Mouse (Mus musculus) left cerebral cortex, adult 11 months (tissue): ENCODE results near the gene Gm49337.
"Not testable (repeated sequence)": the region's sequence is repeated elsewhere in the genome, so short reads cannot be mapped to it uniquely, and the experiment has no call there.

Source experiments
- DNase-seq: peaks from one replicate; pipeline ENCODE4 v3.0.0; 2022; ENCODE audit warnings: low spot score

The Gm49337 gene

DNA sequence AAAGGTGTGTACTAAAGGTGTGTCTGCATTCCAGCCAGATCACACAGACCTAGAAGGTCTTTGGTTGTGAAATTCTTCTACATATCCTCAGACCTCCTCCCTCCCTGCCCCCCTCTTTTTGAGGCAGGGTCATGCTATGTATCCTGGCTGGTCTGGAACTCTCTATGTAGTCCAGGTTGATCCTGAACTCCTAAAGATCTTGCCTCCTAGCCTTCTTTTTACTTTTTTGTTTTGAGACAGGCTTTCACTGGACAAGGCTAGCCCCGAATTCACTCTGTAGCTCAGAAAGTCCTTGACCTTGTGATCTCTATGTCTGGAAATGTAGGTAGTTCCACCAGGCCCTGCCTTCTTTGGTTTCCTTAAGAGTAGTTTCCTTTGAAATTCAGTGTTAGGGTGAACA is 35.7 kb downstream of the Gm49337 start:
- no peak for DNase-seq

DNA sequence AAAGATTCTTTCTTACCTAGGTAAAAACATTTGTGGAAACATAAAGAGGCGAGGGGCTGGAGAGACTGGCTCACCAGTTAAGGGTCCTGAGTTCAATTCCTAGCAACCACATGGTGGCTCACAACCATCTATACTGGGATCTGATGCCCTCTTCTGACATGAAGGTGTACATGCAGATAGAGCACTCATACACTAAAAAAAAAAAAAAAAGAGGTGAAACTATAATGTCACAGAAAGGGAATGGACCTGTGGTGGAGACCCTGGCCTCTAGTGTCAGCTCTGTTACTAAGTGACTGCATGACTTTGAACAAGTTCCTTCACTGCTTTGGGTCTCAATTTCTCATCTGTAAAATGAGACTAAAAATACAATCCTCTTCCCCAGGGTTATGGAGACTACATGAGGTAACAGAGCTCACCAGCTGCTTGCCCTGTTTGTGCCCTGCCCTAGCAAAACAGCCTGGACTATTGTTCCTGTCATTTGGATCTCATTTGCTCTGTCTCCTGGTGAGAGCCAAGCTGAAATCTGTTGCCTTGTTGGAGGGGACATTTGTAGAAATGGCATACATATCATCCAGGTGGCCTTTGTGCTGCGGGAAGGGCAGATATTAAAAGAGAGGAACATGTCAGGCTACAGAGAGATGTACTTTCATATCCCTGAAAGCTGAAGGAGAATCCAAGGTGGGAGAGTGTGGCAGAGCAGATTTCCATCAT is 42.9 kb downstream of the Gm49337 start:
- no peak for DNase-seq

DNA sequence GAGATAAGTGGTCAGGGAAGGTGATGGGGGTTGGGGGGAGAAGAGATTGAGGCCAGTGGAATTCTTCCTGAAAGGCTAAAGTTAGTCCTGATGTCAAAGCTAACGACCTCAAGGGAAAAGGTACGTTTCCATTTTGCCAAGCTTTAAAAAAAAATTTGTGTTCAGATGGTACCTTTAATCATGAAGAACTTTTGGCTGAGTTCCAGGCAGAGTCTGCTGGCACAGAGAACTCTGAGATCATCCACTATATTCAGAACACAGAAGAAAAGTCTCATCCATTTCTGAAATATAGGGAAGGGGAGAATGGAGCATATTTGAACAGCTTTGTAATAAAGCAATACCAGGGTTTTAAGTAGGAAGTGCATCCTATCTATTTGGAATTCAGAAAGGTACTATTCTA is 43.9 kb downstream of the Gm49337 start:
- peak; percentile 16 for DNase-seq

DNA sequence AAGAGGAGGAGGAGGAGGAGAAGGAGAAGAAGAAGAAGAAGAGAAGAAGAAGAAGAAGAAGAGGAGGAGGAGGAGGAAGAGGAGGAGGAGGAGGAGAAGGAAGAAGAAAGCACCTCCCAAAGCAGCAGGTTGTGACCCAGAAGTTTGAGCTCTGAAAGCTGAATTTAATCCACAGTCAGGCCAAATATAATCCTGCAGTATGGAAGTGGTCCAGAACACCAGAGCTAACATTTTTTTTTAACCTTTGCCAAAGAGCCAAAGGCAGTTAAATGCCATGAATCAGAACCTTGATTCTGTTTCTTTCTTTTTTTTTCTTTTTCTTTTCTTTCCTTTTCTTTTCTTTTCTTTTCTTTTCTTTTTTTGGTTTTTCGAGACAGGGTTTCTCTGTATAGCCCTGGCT is 44.5 kb downstream of the Gm49337 start:
- DNase-seq = not testable (repeated sequence)

DNA sequence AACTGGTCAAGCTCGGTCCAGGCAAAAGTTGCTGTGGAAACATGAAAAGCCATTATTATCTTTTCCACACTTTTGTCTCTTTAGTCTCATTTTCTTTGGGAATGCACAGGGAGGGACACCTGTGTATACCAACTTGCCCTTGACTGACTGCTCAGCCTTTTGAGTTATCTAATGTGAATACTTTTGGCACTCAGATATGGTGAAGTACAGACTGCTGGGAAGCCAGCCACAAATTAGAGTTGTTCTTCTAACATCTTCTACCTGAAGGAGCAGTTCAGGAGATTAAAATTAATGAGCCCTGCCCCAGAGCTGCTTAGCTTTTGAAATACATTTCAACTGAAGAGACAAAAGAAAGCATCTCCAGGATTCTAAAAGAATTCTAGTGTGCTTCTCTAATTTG is 45.9 kb downstream of the Gm49337 start:
- no peak for DNase-seq

DNA sequence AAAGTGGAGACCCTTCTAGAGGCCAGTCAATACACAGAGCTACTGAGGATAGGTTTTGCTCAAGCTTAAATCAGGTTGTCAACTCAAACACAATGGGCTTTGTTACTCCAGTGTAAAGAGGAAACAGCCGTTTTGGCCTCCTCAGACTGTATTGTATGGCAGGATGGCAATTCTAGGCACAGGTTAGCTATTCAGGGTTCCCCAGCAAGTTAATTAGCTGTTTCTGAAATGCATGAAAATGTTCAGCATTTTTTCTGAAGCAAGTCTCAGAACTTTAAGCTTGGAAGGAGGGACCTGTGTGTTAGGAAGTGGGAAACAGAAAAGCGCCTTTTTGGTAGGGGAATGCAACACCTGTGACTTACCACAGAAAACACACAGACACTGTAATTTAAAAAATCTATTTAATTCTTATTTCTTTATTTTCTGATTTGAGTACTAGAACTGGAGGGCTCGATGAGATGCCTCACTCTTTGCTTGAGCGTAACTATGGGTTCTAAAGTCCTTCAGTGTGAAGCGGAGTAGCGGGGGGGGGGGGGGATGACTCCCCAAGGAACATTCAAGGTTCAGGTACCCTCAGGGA is 47.0 kb downstream of the Gm49337 start:
- no peak for DNase-seq

DNA sequence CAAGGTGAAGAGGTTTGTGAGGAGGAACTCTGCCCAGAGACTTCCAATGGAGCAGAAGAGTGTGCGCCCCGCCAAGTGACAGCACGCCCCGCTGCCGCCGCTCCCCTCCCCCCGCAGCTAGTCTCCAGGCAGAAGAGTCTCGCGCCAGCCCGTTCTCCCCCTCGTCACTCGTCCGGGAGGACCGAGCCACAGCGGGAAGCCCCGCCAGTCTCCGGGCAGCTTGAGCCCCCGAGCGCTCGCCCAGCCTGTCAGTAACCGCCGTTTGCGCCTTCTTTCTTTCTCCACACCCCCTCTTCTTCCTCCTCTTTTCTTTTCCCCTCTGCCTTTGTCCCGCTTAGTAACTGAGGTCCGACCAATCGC is 47.6 kb downstream of the Gm49337 start:
- DNase-seq = no peak

DNA sequence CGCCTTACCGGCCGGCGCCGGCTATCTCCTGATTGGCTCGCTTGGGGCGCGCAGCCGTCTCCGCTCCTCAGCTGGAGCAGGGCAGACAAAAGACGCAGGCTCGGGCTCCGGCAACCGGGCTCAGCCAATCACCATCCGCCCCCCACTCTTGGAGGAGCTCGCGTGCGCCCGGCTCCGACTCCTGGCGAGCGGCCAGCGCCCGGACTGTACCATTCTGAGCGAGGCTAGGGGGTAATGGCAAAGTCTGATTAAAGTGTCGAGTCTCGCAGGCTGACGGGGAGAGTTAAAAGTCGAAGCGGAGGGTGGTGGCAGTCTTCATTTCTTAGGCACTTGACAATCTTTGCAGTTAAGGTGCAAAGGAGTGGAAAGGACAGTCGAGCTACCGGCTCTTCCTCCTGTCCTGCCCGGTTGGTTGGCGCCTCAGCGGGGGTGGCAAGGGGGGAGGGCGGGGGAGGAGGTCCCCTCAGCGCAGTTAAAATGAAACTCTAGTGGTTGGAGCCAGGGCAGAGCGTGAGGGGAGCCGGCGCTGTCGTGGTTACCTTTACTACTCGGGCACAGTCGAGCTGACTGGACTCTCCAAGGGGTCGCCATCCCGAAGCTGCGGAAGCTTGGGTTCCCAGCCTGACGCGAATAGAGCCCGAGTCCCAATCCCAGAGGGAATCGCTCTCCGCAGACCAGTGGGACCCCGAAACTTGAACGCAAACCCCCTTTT is 48.1 kb downstream of the Gm49337 start, which contains the start of gene Pik3r3:
Gene Pik3r3 (plus strand): TSS at position 479 of the 712 bp plus-strand sequence.
- peak; percentile 98 for DNase-seq

DNA sequence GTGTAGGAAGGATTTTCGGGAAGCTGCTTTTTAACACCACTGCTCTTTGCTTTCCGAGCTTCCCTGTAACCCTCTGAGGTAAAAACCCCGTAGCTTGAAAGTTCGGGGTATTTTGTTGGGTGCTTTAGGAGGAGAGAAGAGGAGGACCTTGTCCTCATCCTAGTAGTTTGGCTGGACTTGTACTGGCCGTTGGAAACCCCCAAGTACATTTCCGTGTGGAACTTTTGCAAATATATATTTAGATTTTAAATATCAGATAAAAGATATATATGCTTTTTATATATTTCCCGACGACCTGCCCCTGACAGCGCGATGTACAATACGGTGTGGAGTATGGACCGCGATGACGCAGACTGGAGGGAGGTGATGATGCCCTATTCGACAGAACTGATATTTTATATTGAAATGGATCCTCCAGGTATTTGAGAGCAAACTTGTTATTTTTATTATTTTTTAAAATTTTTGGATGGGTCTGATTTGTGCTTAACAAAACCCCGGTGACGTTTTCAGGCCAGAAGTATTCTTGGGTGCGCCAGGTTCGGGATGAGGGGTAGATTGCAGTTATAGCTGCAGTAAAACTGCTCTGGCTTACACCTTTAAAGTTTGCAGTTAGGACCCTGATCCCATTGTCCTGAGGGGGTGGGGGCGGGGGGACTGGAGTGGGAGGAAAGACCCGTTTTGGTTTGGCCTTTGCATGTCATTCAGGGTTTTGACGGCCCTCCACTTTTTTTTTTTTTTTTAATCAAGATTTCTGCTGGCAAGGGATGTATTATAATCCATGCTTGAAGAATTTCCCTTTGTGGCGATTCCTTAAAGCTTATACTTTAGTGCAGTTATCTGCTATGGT is 49.0 kb downstream of the Gm49337 start:
- DNase-seq = no peak

DNA sequence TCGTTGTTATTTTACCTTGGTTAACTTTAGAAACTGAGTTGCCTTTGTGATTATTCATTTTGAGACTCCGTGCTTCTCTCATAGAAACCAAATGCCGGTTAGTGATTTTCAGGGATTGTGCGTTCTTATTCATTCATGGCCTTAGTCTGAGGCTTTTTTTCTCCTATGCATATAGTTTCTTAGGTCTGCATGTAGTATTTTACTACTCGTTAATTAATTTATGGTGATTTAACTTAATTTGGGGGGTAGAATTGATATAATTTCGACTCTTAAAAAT is 49.6 kb downstream of the Gm49337 start:
- DNase-seq = no peak

DNA sequence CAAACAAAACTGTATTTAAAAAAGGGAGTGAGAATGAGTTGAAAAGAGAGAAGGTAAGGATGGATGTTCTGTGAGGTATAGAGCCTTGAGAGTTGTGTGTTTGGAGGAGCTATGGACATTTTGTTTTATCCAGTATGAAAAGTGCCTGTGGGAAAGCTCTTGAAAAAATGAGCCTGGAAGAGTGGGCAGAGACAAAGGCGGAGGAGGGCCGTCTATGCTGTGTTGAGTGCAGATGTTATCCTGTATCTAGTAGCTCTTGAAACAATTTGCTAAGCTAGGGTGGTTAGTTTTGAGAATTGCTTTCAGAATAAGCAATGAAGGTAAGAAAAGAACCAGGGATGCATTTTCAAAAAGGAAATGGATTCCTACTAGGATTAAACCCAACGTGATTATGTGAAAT is 70.2 kb downstream of the Gm49337 start:
- DNase-seq = no peak

DNA sequence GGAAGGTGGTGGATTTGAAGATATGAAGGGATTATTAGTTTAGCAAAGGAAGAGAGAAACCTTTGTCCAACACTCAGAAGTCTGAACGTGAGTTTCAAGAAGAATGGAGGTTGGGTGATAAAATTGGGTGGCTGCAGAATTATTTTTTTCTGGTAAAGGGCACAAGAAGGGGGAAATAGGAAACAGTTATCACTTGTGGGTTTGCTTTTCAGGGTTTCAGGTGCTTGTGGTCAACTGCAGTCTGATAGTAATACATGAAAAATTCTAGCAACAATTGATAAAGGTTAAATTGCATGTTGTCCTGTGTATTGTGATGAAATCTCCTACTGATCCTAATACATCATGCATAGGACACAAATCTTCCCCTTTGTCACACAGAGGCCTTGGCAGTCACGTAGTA is 71.1 kb downstream of the Gm49337 start:
- no peak for DNase-seq

DNA sequence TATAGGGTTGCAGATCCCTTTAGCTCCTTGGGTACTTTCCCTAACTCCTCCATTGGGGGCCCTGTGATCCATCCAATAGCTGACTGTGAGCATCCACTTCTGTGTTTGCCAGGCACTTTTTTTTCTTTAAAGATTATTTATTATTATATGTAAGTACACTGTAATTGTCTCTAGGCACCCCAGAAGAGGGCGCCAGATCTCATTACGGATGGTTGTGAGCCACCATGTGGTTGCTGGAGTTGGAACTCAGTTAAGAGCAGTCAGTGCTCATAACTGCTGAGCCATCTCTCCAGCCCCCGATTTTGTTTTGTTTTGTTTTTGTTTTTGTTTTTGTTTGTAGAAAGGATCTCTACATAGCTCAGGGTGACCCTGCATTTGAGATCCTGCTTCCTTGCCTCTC is 72.7 kb downstream of the Gm49337 start:
- DNase-seq = not testable (repeated sequence)

DNA sequence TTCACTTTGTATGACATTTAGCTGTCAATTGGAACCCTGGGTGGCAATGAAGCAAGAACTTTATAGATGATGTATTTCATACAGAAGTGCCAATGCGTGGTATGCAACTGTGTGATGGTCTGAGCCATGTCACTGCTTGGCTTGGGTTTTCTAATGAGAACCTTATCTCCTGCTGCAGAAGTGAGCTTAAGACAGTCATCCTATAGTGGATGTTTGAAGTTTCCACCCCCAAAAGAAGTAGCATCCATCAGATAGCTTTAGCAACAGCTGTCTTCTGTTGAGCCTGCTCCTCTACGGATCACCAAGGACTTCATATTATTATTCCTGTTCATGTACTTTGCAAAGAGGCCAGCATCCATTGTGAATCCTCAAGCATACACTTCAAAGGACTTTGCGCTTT is 76.8 kb downstream of the Gm49337 start:
- no peak for DNase-seq

DNA sequence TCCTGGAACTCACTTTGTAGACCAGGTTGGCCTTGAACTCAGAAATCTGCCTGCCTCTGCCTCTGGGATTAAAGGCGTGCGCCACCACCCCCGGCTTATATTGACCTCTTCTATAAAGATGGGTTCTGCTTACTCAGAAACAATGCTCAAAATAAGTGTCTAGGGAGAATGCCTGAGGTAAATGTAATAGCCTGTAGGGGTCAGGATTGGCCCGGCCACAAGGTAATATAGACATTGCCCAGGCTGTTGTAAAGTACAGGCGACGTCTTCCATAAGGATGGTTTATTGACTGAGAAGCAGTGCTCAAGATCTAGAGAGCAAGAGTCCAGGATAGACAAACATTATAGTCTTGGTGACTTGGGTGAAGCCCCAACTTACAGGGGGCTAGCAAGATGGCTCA is 95.0 kb downstream of the Gm49337 start:
- DNase-seq = no peak

DNA sequence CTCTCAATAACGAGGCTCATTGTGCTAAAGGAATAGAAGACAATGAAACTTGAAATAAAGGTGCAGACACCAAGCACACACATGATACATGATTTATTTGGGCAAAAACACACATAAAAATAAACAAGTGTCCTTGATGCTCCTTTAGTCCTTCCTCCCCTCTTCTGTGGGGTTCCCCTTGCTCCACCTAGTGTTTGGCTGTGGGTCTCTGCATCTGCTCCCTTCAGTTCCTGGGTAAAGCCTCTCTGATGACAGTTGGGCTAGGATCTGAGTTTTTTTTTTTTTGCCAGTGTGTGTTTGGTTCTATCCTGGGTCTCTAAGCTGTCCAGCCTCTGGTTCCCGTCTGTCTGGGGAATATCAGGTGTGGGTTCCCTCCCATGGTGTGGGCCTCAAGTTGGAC is 109.0 kb downstream of the Gm49337 start:
- DNase-seq = no peak

DNA sequence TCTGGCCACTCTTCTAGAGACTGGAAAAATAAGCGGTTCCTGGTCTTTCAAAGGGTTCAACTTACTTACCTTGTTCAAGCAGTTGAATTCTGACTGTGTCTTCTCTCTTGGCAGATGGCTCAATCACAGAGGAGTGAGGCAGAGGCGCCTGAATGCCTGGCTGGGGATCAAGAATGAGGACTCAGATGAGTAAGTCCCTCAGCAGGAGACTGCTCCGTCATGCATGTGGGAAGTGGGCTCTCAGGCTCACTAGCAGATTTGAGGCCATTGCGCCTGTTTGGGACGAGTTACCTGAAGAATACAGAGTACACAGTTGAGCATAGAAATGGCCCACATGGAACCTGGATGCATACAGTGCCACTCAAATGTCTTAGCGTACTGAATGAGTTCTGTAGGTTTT is 118.4 kb downstream of the Gm49337 start:
- no peak for DNase-seq

DNA sequence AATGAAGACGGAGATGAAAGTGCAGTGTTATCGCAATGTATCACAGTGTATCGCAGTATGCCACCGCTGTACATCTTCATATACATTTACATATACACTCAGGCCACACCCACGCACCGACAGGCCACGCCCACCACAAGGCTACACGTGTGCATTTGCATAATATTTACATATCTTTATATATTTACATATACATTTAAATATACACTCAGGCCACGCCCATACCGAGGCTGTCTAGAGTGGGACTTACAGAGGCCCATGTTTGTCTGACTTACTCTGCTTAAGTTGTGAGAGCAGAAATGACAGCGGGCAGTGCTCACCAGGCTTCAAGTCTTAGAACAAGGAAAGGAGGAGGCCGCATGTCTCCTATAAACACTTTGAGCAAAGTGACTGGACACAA is 120.1 kb downstream of the Gm49337 start:
- DNase-seq = no peak

DNA sequence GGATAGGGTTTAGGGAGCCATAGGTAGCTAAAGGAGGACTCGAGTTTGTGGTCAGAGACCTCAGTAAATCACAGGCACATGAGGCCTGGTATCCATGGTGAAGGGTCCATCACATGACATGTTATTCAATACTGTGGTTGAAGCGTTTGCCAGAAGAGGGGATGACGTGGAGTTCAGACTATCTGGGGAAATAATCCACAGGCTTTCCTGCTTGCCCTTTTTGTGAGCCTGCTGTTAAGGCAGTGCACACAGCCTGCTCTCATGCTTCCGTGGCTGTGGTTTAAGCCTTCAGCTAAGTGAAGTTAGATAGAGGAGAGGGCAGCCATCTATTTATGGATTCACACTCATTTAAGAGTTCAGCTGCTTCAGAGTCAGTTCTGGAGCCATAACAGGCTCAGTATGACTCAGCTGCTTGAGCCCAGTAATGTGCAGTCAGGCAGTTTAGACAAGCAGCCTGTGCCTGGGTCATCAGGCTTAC is 127.7 kb downstream of the Gm49337 start:
- no peak for DNase-seq

DNA sequence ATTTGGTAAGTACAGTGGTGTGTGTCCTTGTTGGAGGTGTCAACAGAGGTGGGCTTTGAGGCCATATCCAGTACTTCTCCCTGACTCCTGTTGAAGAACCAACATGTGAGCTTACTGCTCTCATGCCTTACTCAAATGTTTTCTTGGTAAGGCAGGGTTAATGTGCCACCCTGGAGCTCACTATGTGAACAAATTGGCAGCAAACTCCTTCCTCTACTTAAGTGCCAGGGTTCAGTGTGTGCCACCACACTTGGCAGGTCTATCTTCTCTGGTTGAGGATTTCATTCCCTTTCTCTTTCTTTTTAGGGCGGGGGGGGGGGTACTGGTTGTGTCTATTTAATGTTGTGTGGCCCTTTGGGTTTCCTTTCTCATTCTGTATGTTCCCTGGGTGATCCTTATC is 131.4 kb downstream of the Gm49337 start:
- DNase-seq = no peak

DNA sequence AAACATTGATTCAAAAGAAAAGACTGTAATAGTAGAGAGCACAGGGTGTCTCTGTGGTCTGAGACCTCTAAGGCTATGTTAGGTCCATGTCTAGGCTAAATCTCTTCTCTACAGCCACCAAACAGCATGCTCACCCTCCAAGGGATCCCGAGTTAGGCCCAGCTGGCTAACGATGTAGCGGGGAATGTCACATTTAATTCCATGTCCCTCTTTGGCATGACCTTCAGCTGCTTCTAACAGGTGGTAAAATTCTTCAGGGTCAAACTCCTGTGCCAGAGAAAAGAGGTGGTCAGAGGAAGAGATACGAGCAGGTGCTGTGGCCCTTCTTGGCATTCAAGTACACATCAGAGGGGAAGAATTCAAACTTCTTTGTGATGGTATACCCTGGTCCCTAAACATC is 144.4 kb downstream of the Gm49337 start:
- no peak for DNase-seq

DNA sequence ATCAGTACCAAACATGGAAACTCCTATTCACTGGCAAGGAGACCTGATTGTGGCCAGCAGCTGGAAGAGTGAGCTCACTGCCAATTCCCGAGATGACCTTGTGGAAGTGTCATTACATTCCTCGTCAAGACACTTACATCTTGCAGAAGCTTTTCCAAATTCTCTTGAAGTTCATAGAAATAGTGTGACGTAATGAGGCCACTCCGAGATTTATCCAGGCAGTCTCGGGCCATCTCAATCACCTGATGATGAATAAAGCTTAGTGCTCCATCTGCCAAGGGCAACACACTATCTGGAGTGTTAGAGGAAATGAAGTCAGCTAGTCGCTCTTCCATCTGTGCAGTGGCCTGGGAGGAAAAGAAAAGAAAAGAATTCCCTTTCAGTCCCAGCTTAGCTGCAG is 148.9 kb downstream of the Gm49337 start:
- no peak for DNase-seq

DNA sequence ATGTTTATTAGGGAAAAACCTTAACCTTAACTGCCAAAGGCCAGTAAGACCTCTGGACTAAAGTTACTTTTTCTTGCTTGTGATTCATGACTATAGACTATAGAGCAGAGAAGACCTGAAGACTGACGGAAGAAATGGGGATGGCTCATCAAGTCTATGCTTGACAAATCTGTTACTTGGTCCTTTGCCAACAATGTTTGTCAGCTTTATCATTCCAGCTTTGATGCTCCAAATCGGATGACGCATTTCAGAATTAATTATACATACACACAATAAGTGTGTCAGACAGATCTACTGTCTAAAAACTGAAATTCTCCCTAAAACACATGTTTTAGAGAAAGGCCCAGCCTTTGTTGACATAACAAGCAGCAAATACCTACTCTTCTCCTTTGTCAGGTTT is 156.1 kb downstream of the Gm49337 start:
- DNase-seq = no peak
